Mouse (Mus musculus): Measurements from ENCODE around the gene Mfsd5.

DNA sequence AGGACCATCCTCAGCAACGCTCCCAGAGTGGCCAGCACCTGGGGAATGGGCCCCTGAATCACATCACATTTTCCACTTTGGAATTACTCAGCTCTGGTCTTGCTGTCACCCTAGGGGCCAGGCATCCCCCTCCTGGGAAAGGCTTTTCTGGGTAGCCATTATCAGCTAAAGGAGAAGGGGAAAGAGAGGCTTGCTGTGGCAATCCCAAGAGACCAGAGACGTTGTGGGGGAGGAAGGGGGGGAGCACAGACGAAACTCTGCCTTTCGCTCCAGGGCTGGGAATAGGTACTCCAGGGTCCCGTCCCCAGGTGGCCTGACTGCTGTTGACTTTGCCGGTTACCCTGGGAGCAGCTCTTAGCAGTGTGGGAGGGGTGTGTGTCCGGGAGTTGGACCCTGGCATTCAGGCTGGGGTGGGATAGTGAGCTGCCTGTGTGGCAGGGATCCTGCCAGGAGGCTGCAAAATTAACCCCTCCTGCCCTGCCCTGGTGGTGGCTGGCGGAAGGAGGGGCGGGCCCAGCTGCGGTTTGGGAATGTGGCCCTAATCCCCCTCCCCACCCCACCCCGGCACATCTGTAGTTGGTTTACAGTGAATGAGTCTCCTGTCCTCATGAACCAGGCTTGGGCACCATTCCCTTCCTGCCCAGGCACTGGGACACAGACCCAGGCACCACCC lies 20.5 kb upstream of the Mfsd5 start:
- TF ChIP-seq TAL1 (IDR thresholded peaks at IDR 0.05; ENCODE audit: low read length) (no peak), GATA1 (IDR thresholded peaks at IDR 0.05; ENCODE audit: low read length) (no peak)

Data from erythroblast, embryonic 14.5 days (primary cell).